Mouse (Mus musculus): ENCODE measurements around the gene Ccr7.

GRCm38 (mm10) chr11:99145765-99146164 lies 9.1 kb downstream of the Ccr7 start:
- TF ChIP-seq EP300 (IDR thresholded peaks at IDR 0.05; ENCODE audit: low read depth in 1 of 2, low read length in 2 of 2) (no peak), E2F4 (IDR thresholded peaks at IDR 0.05; ENCODE audit: borderline replicate concordance, low read depth, low read length) (no peak), ZKSCAN1 (IDR thresholded peaks at IDR 0.05; ENCODE audit: low read depth, low read length) (no peak), POLR2A (IDR thresholded peaks at IDR 0.05; ENCODE audit: control insufficient read depth in 1 of 2, insufficient read depth in 1 of 2, low read depth in 1 of 2, low read length in 2 of 2, poor library complexity in 1 of 2) (no peak), USF1 (IDR thresholded peaks at IDR 0.05; ENCODE audit: low read depth, low read length) (no peak), CTCF (IDR thresholded peaks at IDR 0.05 in 2 of 3, conservative IDR thresholded peaks at IDR 0.05 in 1 of 3; ENCODE audit: control insufficient read depth in 1 of 3, insufficient read depth in 1 of 3, low read depth in 2 of 3, low read length in 3 of 3, poor library complexity in 1 of 3, severe bottlenecking in 1 of 3) (no peak), RCOR1 (IDR thresholded peaks at IDR 0.05; ENCODE audit: low read depth, low read length) (no peak), GABPA (IDR thresholded peaks at IDR 0.05; ENCODE audit: low read depth, low read length) (no peak), NRF1 (IDR thresholded peaks at IDR 0.05; ENCODE audit: insufficient read depth, low read depth, low read length, poor library complexity, severe bottlenecking) (no peak), MYC (IDR thresholded peaks at IDR 0.05; ENCODE audit: low read depth, low read length) (no peak)

Measured in MEL (cell line).